30 mouse cellular contexts compared by ENCODE assay signal in genomic region chr11:26161354-26161753, GRCm38 (mm10). TPM values are rescaled to one million over a fixed set of nuclear protein-coding genes. Genes with fewer than 3 reads are reported as not detected.
DNase-seq lines count a peak whose midpoint lies in the region; ATAC-seq and TF ChIP-seq lines count a peak whose summit lies in the region.
"Had no signal": no experiment of that assay in that cellular context is flagged by ENCODE, and none has a peak within 500 bp of the region (broad histone marks: within the 10 kb centered on the region; RNA-seq: fewer than 3 reads in every experiment).

No protein-coding gene starts in this region.

- in situ Hi-C loops in CH12.LX (cut with MboI; ENCODE audit: low pct_ligation_motif_present, low pct_unique_long_range_greater_than_20kb, low sequenced_read_pairs): no loop called here

- H3K9ac ChIP-seq in CH12.LX (ENCODE audit: insufficient read depth, low read depth): no peak overlapping the region
- no peak overlapping the region for H3K9ac ChIP-seq in stomach, postnatal 0 days (ENCODE audit: low read length)
- H3K9ac ChIP-seq: forebrain, embryonic 13.5 days; heart, embryonic 13.5 days; hindbrain, embryonic 15.5 days; limb, embryonic 12.5 days; liver, embryonic 15.5 days; lung, embryonic 15.5 days; midbrain, embryonic 15.5 days had no signal

- H3K27me3 ChIP-seq in CH12.LX (replicated peaks): no peaks in the 10 kb centered on the region
- H3K27me3 ChIP-seq in stomach, postnatal 0 days (ENCODE audit: control insufficient read depth, insufficient read depth, low read length): no peaks in the 10 kb centered on the region
- H3K27me3 ChIP-seq: forebrain, embryonic 13.5 days; heart, embryonic 13.5 days; hindbrain, embryonic 15.5 days; limb, embryonic 12.5 days; liver, embryonic 15.5 days; lung, embryonic 15.5 days; midbrain, embryonic 15.5 days had no signal

- TF ChIP-seq RAD21 in CH12.LX (IDR thresholded peaks at IDR 0.05; ENCODE audit: low read depth, low read length): no peak

- H3K27ac ChIP-seq in CH12.LX (ENCODE audit: insufficient read depth, low read depth): no peak overlapping the region
- H3K27ac ChIP-seq in stomach, postnatal 0 days (replicated peaks): no peak overlapping the region
- H3K27ac ChIP-seq: forebrain, embryonic 13.5 days; heart, adult 2 months; heart, embryonic 13.5 days; hindbrain, embryonic 10.5 days; hindbrain, embryonic 15.5 days; left cerebral cortex, adult 2 months; limb, embryonic 12.5 days; liver, embryonic 15.5 days; lung, embryonic 15.5 days; macrophage; midbrain, embryonic 10.5 days; midbrain, embryonic 15.5 days had no signal

- peaks cover 0 to 23% of the 10 kb centered on the region in 2 experiments; a peak in 2 of 4 replicates for H3K4me1 ChIP-seq in CH12.LX (ENCODE audit: control insufficient read depth in 1 of 2, insufficient read depth in 2 of 2)
- H3K4me1 ChIP-seq in stomach, postnatal 0 days (replicated peaks; ENCODE audit: control insufficient read depth, insufficient read depth): no peaks in the 10 kb centered on the region
- H3K4me1 ChIP-seq: forebrain, embryonic 13.5 days; heart, embryonic 13.5 days; hindbrain, embryonic 15.5 days; limb, embryonic 12.5 days; liver, embryonic 15.5 days; lung, embryonic 15.5 days; midbrain, embryonic 15.5 days had no signal

- dilution Hi-C loops in CH12.LX (cut with MboI; ENCODE audit: extremely low pct_ligation_motif_present, extremely low pct_unique_long_range_greater_than_20kb, low sequenced_read_pairs): no loop called here

- DNase-seq in CH12.LX (ENCODE audit: extremely low read depth) (peak; percentile 33), R1 (ENCODE audit: low read depth, low spot score) (peak; percentile 10)
- DNase-seq in stomach, postnatal 0 days (ENCODE audit: low spot score): peak; percentile 36
- no peak for DNase-seq in cerebellum, postnatal 25 days
- DNase-seq in adrenal gland, adult (ENCODE audit: inconsistent age in 2 of 2, low spot score in 1 of 2): no peak
- DNase-seq: adrenal gland, adult 2 months; adrenal gland, postnatal 36 days; cerebellum, adult 9-10 months; gastrocnemius, postnatal 36 days; heart, adult 2 months; heart, postnatal 10 days; kidney, adult 11 months; kidney, postnatal 14 days; right cerebral cortex, postnatal 4 days had no signal

- no peaks in the 10 kb centered on the region for H3K36me3 ChIP-seq in CH12.LX (replicated peaks in 1 of 2; ENCODE audit: control insufficient read depth in 1 of 2, insufficient read depth in 1 of 2, low read length in 1 of 2)
- no peaks in the 10 kb centered on the region for H3K36me3 ChIP-seq in stomach, postnatal 0 days (ENCODE audit: control insufficient read depth, insufficient read depth, low read length)
- H3K36me3 ChIP-seq: G1E; heart, embryonic 13.5 days; hindbrain, embryonic 10.5 days; hindbrain, embryonic 15.5 days; limb, embryonic 12.5 days; liver, embryonic 15.5 days; lung, embryonic 15.5 days; midbrain, embryonic 10.5 days; midbrain, embryonic 15.5 days had no signal

- H3K4me3 ChIP-seq in CH12.LX (replicated peaks in 1 of 3; ENCODE audit: low read depth in 2 of 3, low read length in 2 of 3, poor library complexity in 1 of 3): no peak overlapping the region
- no peak overlapping the region for H3K4me3 ChIP-seq in stomach, postnatal 0 days (ENCODE audit: low read depth, low read length)
- H3K4me3 ChIP-seq: forebrain, embryonic 13.5 days; heart, adult 2 months; heart, embryonic 13.5 days; hindbrain, embryonic 10.5 days; hindbrain, embryonic 15.5 days; left cerebral cortex, adult 2 months; limb, embryonic 12.5 days; liver, embryonic 15.5 days; lung, embryonic 15.5 days; midbrain, embryonic 10.5 days; midbrain, embryonic 15.5 days had no signal

- H3K9me3 ChIP-seq in CH12.LX (replicated peaks; ENCODE audit: low read length): no peaks in the 10 kb centered on the region
- no peaks in the 10 kb centered on the region for H3K9me3 ChIP-seq in stomach, postnatal 0 days (ENCODE audit: control insufficient read depth, low read length)
- H3K9me3 ChIP-seq: G1E; heart, embryonic 13.5 days; hindbrain, embryonic 10.5 days; hindbrain, embryonic 15.5 days; limb, embryonic 12.5 days; liver, embryonic 15.5 days; lung, embryonic 15.5 days; midbrain, embryonic 10.5 days; midbrain, embryonic 15.5 days had no signal

- TF ChIP-seq EP300 in CH12.LX (IDR thresholded peaks at IDR 0.05; ENCODE audit: low read length): no peak
- no peak for TF ChIP-seq EP300 in stomach, postnatal 0 days (optimal IDR thresholded peaks at IDR 0.05)

- TF ChIP-seq CTCF in CH12.LX (conservative IDR thresholded peaks at IDR 0.05 in 1 of 2, IDR thresholded peaks at IDR 0.05 in 1 of 2; ENCODE audit: low read depth in 2 of 2, low read length in 2 of 2): no peak
- no peak for TF ChIP-seq CTCF in stomach, postnatal 0 days (IDR thresholded peaks at IDR 0.05; ENCODE audit: low read depth)

- 38% methylated on average over 5 of the region's 5 CpGs for WGBS in stomach, postnatal 0 days

- no peak for TF ChIP-seq POLR2A in CH12.LX (IDR thresholded peaks at IDR 0.05; ENCODE audit: low read depth, low read length)

- ATAC-seq in granulocyte monocyte progenitor cell, adult 5-6 weeks (replicated peaks; ENCODE audit: poor library complexity, severe bottlenecking): peak; percentile 35
- 0 out of 2 replicates have a peak, but pooled peaks have one; percentile 38 for ATAC-seq in stomach, postnatal 0 days (ENCODE audit: low FRiP score, low TSS enrichment)
- ATAC-seq: forebrain, embryonic 13.5 days; inflammation-experienced regulatory T-cells, adult 6 months; midbrain, embryonic 15.5 days; Patski had no signal

- no peak overlapping the region for H3K4me2 ChIP-seq in CH12.LX (ENCODE audit: insufficient read depth, low read depth, poor library complexity, severe bottlenecking)
- H3K4me2 ChIP-seq in stomach, postnatal 0 days (replicated peaks; ENCODE audit: low read depth): no peak overlapping the region
- H3K4me2 ChIP-seq: forebrain, embryonic 13.5 days; heart, embryonic 13.5 days; hindbrain, embryonic 15.5 days; limb, embryonic 12.5 days; liver, embryonic 15.5 days; lung, embryonic 15.5 days; midbrain, embryonic 15.5 days had no signal

- no peaks in the 10 kb centered on the region for H3K79me2 ChIP-seq in CH12.LX (replicated peaks; ENCODE audit: control insufficient read depth, extremely low read depth, insufficient read depth, poor library complexity, severe bottlenecking)

TF ChIP-seq in CH12.LX, 34 proteins besides CTCF, POLR2A, EP300 and RAD21:
- TF ChIP-seq HCFC1 (IDR thresholded peaks at IDR 0.05; ENCODE audit: low read depth, low read length): no peak
- no peak for TF ChIP-seq MAZ (IDR thresholded peaks at IDR 0.05; ENCODE audit: low read depth, low read length)
- TF ChIP-seq IRF4 (IDR thresholded peaks at IDR 0.05; ENCODE audit: low read depth, low read length): no peak
- no peak for TF ChIP-seq ZC3H11A (IDR thresholded peaks at IDR 0.05; ENCODE audit: low read depth, low read length)
- no peak for TF ChIP-seq MXI1 (IDR thresholded peaks at IDR 0.05; ENCODE audit: low read depth, low read length)
- TF ChIP-seq ZMIZ1 (IDR thresholded peaks at IDR 0.05; ENCODE audit: low read depth, low read length): no peak
TF ChIP-seq in CH12.LX: peak in this region for 0.

RNA-seq across cellular contexts. Expression of gene 5730522E02Rik, which starts 49.2 kb away (rescaled TPM):
- total RNA-seq in CH12.LX (2012; rRNA removed) (not detected in 2 replicates), CH12.LX (2014; rRNA removed) (not detected in 2 replicates)
- polyA plus RNA-seq in CH12.LX (2012; ENCODE audit: insufficient read length, low read depth): not detected in 2 replicates
- total RNA-seq in granulocyte monocyte progenitor cell, adult 5-6 weeks (2014; fragmentation: Nextera tagmentation): not detected in 2 replicates
- total RNA-seq in granulocyte monocyte progenitor cell, adult 5-6 weeks (2017): 0.09 TPM in 1 of 2 replicates, not detected in the other
- polyA plus RNA-seq in stomach, postnatal 0 days (2015; fragmentation: Nextera tagmentation; extraction: Ambion mirVana): 1.1 TPM in 2 replicates
- total RNA-seq: adrenal gland, postnatal 36 days; gastrocnemius, postnatal 36 days; heart, adult 2 months had no signal
- polyA plus RNA-seq: C2C12; G1E; heart, adult 2 months; inflammation-experienced regulatory T-cells, adult 6 months; macrophage; Patski had no signal

Comparison
In these comparisons a context has a peak if more than half of its experiments do, and no peak if none do; other contexts are left out.
1. DNase-seq: peak in CH12.LX (single experiment), R1 (single experiment) and stomach, postnatal 0 days (single experiment); none in cerebellum, postnatal 25 days (0 of 2) and adrenal gland, adult (0 of 2).